8 mouse cellular contexts compared by ENCODE assay signal in genomic region chr3:65929821-65930633, GRCm38 (mm10). TPM values are rescaled to one million over a fixed set of nuclear protein-coding genes. Genes with fewer than 3 reads are reported as not detected.
A peak's percentile ranks its signal among the peaks of the same experiment; 100 is the strongest.
DNase-seq lines count a peak whose midpoint lies in the region; ATAC-seq and TF ChIP-seq lines count a peak whose summit lies in the region.

No protein-coding gene starts in this region.

- 20% methylated on average over 20 of the region's 20 CpGs for WGBS in embryonic facial prominence, embryonic 13.5 days
- 20% methylated on average over 20 of the region's 20 CpGs for WGBS in heart, embryonic 15.5 days
- WGBS in liver, embryonic 14.5 days (ENCODE audit: insufficient replicate concordance): 20% methylated on average over 20 of the region's 20 CpGs

- ATAC-seq in embryonic facial prominence, embryonic 13.5 days (ENCODE audit: insufficient number of reproducible peaks, insufficient read depth, low FRiP score, low TSS enrichment, low read depth): no peak; the same call in 1 of the 2 replicates
- 0 out of 2 replicates have a peak, but pooled peaks have one; percentile 36 for ATAC-seq in heart, embryonic 15.5 days (replicated peaks; ENCODE audit: insufficient number of reproducible peaks, insufficient read depth, low FRiP score, low read depth)
- ATAC-seq in liver, embryonic 14.5 days (ENCODE audit: insufficient read depth): peak; percentile 50; the same call in 1 of the 2 replicates

- no peaks in the 10 kb centered on the region for H3K9me3 ChIP-seq in embryonic facial prominence, embryonic 13.5 days
- no peaks in the 10 kb centered on the region for H3K9me3 ChIP-seq in heart, embryonic 15.5 days (replicated peaks)
- H3K9me3 ChIP-seq in liver, embryonic 14.5 days (ENCODE audit: control insufficient read depth, low read length): no peaks in the 10 kb centered on the region

- no peak for TF ChIP-seq EP300 in liver, embryonic 14.5 days (IDR thresholded peaks at IDR 0.05; ENCODE audit: low read depth)

- H3K27me3 ChIP-seq in embryonic facial prominence, embryonic 13.5 days: no peaks in the 10 kb centered on the region
- no peaks in the 10 kb centered on the region for H3K27me3 ChIP-seq in heart, embryonic 15.5 days
- no peaks in the 10 kb centered on the region for H3K27me3 ChIP-seq in liver, embryonic 14.5 days (ENCODE audit: control insufficient read depth, insufficient read depth, low read length)

- no peak overlapping the region for H3K9ac ChIP-seq in embryonic facial prominence, embryonic 13.5 days
- H3K9ac ChIP-seq in heart, embryonic 15.5 days: peak overlapping the region; percentile 16; the same call in 1 of the 2 replicates
- no peak overlapping the region for H3K9ac ChIP-seq in liver, embryonic 14.5 days (replicated peaks)

- no peak overlapping the region for H3K27ac ChIP-seq in embryonic facial prominence, embryonic 13.5 days
- H3K27ac ChIP-seq in heart, embryonic 15.5 days: no peak overlapping the region
- no peak overlapping the region for H3K27ac ChIP-seq in liver, embryonic 14.5 days

- H3K4me3 ChIP-seq in embryonic facial prominence, embryonic 13.5 days: peak overlapping the region; percentile 27; the same call in 1 of the 2 replicates
- peak overlapping the region; percentile 32 for H3K4me3 ChIP-seq in heart, embryonic 15.5 days
- peak overlapping the region in 1 of 2 experiments; percentile 26; a peak in 1 of 4 replicates for H3K4me3 ChIP-seq in liver, embryonic 14.5 days (ENCODE audit: insufficient read depth in 1 of 2, low read depth in 2 of 2, low read length in 2 of 2)

- DNase-seq in CD4-positive, CD25-positive, alpha-beta regulatory T cell, adult 2 months (ENCODE audit: low read depth, low spot score): peak; percentile 88
- peak; percentile 57 to 69 for DNase-seq in adrenal gland, postnatal 36 days
- peak; percentile 79 for DNase-seq in kidney, postnatal 14 days
- peak; percentile 48 to 65 (median 55) for DNase-seq in liver, embryonic 14.5 days (ENCODE audit: low read depth in 3 of 3, low spot score in 3 of 3)
- DNase-seq in neural tube, embryonic 10.5 days (ENCODE audit: extremely low spot score, low spot score): peak; percentile 61
- DNase-seq in testis, postnatal 10 days (ENCODE audit: low spot score): peak; percentile 77

- H3K4me2 ChIP-seq in embryonic facial prominence, embryonic 13.5 days: peak overlapping the region; percentile 54
- H3K4me2 ChIP-seq in heart, embryonic 15.5 days: peak overlapping the region; percentile 62
- peak overlapping the region; percentile 50 for H3K4me2 ChIP-seq in liver, embryonic 14.5 days (ENCODE audit: low read depth)

- TF ChIP-seq CTCF in liver, embryonic 14.5 days (IDR thresholded peaks at IDR 0.05; ENCODE audit: low read depth): peak; percentile 74

- H3K4me1 ChIP-seq in embryonic facial prominence, embryonic 13.5 days: peaks cover 27% of the 10 kb centered on the region
- peaks cover 28% of the 10 kb centered on the region for H3K4me1 ChIP-seq in heart, embryonic 15.5 days (replicated peaks)
- peaks cover 3 to 17% of the 10 kb centered on the region in 2 experiments for H3K4me1 ChIP-seq in liver, embryonic 14.5 days (replicated peaks; ENCODE audit: control insufficient read depth in 2 of 2, insufficient read depth in 2 of 2, low read length in 1 of 2)

- H3K36me3 ChIP-seq in embryonic facial prominence, embryonic 13.5 days: no peaks in the 10 kb centered on the region
- no peaks in the 10 kb centered on the region for H3K36me3 ChIP-seq in heart, embryonic 15.5 days
- H3K36me3 ChIP-seq in liver, embryonic 14.5 days (replicated peaks; ENCODE audit: control insufficient read depth, insufficient read depth, low read depth): no peaks in the 10 kb centered on the region

RNA-seq across cellular contexts. Expression of gene Ccnl1, which starts 28.0 kb away (rescaled TPM):
- total RNA-seq in adrenal gland, postnatal 36 days (2021): 100 to 1,000 TPM in 1 of 2 experiments, 10 to 100 TPM in 1; 80.0 to 129 TPM
- 107 and 123 TPM in 2 replicates for polyA plus RNA-seq in embryonic facial prominence, embryonic 13.5 days (2015; fragmentation: Nextera tagmentation; extraction: Ambion mirVana)
- 60.5 and 67.5 TPM in 2 replicates for polyA plus RNA-seq in heart, embryonic 15.5 days (2015; fragmentation: Nextera tagmentation; extraction: Ambion mirVana)
- 29.9 and 45.9 TPM in 2 replicates for polyA plus RNA-seq in liver, embryonic 14.5 days (2012; rRNA removed)
- 41.6 and 44.2 TPM in 2 replicates for polyA plus RNA-seq in liver, embryonic 14.5 days (2014; fragmentation: Nextera tagmentation; extraction: Ambion mirVana)
